Comparison of ENCODE assay signal across 8 mouse cellular contexts in genomic region chr15:85735063-85735835, GRCm38 (mm10). TPM values are rescaled to one million over a fixed set of nuclear protein-coding genes. Genes with fewer than 3 reads are reported as not detected.
A peak's percentile ranks its signal among the peaks of the same experiment; 100 is the strongest.
DNase-seq lines count a peak whose midpoint lies in the region; ATAC-seq lines count a peak whose summit lies in the region.

No protein-coding gene starts in this region.

- peak; percentile 71 for DNase-seq in embryo, embryonic 10 days (ENCODE audit: low spot score)
- peak; percentile 93 for DNase-seq in gastrocnemius, postnatal 10 days
- DNase-seq in induced T-regulatory cell, adult 2 months (ENCODE audit: low read depth) = peak; percentile 88
- peak; percentile 68 to 94 for DNase-seq in left cerebral cortex, postnatal 10 days (ENCODE audit: extremely low spot score in 1 of 2, low spot score in 2 of 2)
- peak; percentile 74 for DNase-seq in right cerebral cortex, postnatal 14 days
- DNase-seq in urinary bladder, postnatal 25 days (ENCODE audit: low spot score) = peak; percentile 97

- peak; percentile 92 for ATAC-seq in activated CD4-positive, CD25-positive, alpha-beta regulatory T cell, adult 4 months
- peak; percentile 93 for ATAC-seq in megakaryocyte progenitor cell, adult 5-6 weeks (replicated peaks; ENCODE audit: poor library complexity)

- intact Hi-C loops in left cerebral cortex, postnatal 10 days (cut with DNase I) = no loop called here

RNA-seq across cellular contexts. Expression of gene Ppara, which starts 0.5 kb away (rescaled TPM):
- polyA plus RNA-seq in activated CD4-positive, CD25-positive, alpha-beta regulatory T cell, adult 4 months (2017; shearing (Covaris generic)) = under 1 TPM in 1 of 2 experiments, not detected in 1; 0.09 TPM
- total RNA-seq in gastrocnemius, postnatal 10 days (2021) = 1 to 10 TPM; 5.0 to 6.5 TPM
- 1 to 10 TPM; 2.2 to 2.4 TPM for total RNA-seq in left cerebral cortex, postnatal 10 days (2021)
- not detected in 2 replicates for total RNA-seq in megakaryocyte progenitor cell, adult 5-6 weeks (2015)
- not detected in 2 replicates for total RNA-seq in megakaryocyte progenitor cell, adult 5-6 weeks (2017)

Comparison
In these comparisons a context has a peak if more than half of its experiments do, and no peak if none do; other contexts are left out.
1. Peak in every context shown above with its lines: DNase-seq and ATAC-seq.